Mouse (Mus musculus): Measurements from ENCODE around the gene Sema3b.
A peak's percentile ranks its signal among the peaks of the same experiment; 100 is the strongest.
"Not testable (repeated sequence)": the region's sequence is repeated elsewhere in the genome, so short reads cannot be mapped to it uniquely, and the experiment has no call there.

The Sema3b gene

GRCm38 (mm10) chr9:107570016-107570415, 39.0 kb downstream of the Sema3b start:
- DNase-seq (ENCODE audit: extremely low spot score): no peak

DNA sequence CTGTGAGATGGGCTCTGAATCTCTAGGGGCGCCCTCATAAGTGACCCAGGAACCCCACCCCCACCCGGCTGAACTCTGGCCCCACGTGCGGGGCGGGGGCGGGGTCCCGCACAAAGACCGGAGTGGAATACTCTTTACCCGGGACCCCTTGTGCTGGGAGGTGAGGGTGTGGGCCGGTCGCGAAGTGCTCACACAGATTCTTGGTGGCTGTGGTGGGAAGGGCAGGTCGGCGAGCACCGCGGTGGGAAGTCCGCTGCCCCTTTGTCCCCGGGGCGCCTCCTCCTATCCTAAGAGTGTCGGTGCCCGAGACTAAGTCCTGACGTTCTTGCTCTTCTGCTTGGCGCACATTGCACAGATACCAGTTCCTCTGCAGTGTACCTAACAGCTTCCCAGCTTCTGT, 39.8 kb downstream of the Sema3b start:
- DNase-seq (ENCODE audit: extremely low spot score): no peak

DNA sequence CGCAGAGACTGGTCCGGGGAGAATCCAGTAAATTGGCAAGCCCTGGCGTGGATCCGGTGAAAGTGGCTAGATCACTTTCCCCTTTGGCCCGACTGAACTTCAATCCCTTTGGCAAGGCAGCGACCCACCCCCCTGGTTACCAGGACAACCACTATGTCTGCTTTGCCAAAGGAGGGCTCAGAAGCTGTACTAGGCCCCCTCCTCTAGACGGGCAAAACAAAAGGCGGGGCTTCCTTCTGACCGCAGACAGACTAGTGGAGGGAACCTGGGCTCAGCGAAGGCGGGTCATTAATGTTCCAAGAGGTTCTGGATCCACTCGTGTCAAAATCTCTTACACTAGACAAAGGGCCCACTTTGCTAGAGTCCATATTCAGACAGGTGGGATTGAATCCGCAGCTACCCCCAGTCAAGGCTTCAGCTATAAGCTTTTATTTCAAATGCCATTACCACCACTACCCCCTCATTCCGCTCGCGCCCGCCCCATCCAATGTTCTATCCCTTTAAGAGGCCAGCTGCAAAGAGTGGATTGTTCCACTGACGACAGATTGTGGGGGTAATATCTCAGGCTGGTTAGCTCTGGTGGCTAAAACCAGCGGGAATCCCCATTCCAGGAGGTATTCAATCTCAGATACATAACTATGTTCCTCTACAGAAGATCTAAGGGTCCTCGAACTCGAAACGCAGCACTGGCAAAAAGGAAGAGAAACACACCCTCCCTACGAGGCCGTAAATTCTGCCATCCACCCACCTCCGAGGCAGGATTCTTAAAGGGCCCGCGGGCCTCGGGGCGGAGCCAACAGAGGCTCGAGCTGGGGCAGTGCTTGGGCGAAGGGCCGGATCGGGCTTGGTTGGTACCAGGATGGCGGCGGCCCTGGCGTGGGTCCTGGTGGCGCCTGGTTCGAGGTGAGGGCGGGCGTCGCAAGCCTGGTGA, 40.4 kb downstream of the Sema3b start:
- DNase-seq (ENCODE audit: extremely low spot score): peak; percentile 91

DNA sequence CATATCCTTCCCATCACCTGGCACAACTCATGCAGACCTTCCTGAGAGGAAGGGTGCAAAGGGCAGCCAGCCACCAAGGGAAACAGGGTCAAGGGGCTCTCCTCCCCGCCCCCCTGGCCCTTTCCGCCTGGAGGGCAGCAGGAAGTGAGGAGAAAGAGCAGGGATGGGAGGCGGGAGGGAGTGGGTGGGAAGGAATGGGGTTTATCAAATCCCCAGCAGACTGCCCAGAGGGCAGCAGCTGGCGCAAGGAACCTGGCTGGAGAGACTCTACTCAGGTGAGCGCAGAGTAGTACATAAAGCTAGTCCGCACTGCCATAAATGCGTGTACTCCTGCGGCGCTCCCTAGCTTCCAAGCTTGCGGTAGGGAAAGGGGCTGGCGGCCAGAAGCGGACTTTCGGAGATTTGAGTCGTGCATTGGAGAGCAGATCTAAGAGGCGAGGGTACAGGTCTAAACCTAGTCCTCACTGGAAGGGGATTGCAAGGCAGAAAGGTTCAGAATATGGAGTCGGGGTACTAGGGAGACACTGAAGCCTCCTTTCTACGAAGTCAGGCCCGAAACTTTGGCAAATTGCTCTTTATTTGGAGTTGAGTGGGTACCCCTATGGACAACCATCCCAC, 41.2 kb downstream of the Sema3b start, which contains the start of gene Hyal2:
TSS of gene Hyal2 (plus strand) at position 244 of the 618 bp plus-strand sequence.
- DNase-seq (ENCODE audit: extremely low spot score): peak; percentile 48

- DNase-seq (ENCODE audit: extremely low spot score): no peak
These were observed 42.2 kb downstream of the Sema3b start for GRCm38 (mm10) chr9:107566855-107567254.

GRCm38 (mm10) chr9:107566041-107566709, 42.9 kb downstream of the Sema3b start:
- peak; percentile 77 for DNase-seq (ENCODE audit: extremely low spot score)

GRCm38 (mm10) chr9:107565556-107565955, 43.5 kb downstream of the Sema3b start:
- DNase-seq (ENCODE audit: extremely low spot score): not testable (repeated sequence)

- peak; percentile 90 for DNase-seq (ENCODE audit: extremely low spot score)
These were observed 45.9 kb downstream of the Sema3b start, which contains the start of gene Tusc2 for GRCm38 (mm10) chr9:107563029-107563581. Gene Tusc2 (plus strand): TSS chr9:107563255.

DNA sequence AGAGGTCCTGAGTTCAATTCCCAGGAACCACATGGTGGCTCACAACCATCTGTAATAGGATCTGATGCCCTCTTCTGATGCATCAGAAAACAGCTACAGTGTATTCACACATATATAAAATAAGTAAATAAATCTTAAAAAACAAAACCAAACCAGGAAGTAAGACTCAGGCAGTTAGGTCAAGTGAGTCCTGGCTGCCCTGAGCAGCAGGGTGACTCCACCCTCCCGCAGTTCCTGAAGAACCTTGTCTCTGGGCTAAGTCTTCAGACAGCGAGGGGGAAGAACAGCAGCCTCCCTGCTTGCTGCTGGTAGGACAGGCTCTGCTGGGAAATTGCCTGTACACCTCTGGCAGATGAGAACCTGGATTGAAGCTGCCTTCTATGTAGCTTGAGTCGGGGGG, 52.7 kb downstream of the Sema3b start:
- DNase-seq (ENCODE audit: extremely low spot score): no peak

- no peak for DNase-seq (ENCODE audit: extremely low spot score)
These were observed 53.3 kb downstream of the Sema3b start for GRCm38 (mm10) chr9:107555701-107556100.

GRCm38 (mm10) chr9:107555031-107555457, 54.0 kb downstream of the Sema3b start:
- DNase-seq (ENCODE audit: extremely low spot score): peak; percentile 69

DNA sequence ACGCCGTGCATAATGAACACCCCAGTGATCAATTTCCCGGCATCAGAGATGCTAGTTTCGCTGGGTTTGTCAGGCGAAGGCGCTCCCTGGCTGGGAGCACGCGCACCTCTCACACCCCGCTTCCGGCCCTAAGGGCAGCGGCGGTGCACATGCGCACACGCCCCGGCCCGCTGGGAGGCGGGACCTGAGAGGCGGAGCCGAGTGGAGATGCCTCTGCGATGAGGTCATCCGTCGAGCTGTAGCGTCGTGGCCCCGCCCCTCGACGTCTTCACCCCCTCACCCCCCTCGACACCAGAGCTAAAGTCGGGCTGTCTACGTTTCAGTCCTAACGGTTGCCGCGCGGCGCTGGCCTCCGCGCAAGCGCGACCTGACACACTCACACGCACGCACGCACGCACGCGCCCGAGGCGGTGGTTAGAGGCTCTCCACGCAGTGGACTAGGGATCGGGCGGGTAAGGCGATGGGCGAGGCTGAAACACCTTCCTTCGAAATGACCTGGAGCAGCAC, 54.7 kb downstream of the Sema3b start:
- peak; percentile 97 for DNase-seq (ENCODE audit: extremely low spot score)

DNA sequence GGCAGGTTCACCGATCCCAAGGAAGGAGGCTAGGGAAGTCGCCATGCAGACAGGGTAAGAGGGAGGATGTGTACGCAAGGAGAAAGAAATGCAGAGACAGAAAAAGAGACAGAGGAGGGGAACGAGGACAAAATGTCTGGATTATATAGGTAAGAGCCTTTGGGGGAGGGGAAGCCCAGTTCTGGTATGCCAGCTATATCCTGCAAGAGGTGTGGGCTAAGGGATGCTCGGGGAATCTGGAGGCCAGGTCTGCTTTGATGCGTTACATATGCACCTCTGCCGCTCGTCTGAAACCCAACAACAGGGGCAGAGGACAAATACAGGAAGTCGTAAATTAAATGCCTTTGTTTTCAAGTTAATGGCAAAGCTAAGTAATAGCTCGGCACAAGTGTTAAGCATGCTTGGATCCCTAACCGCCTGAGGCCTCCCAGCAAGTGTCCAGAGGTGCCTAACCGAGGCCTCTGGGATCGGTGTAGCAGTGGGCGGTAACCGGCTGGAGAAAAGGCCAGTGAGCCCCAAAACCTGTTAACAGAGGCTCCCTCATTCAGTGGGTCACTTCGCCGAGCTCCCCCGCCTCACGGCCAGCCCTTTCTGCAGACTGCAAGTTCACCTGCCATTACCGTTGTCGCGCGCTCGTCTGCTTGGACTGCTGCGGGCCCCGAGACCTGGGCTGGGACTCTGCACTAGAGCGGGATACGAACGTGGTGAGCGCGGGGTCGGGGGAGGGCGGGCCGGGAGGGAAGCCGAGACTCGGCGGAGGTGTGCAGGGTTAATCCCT, 55.3 kb downstream of the Sema3b start:
- no peak for DNase-seq (ENCODE audit: extremely low spot score)

GRCm38 (mm10) chr9:107552690-107553393, 56.2 kb downstream of the Sema3b start:
- no peak for DNase-seq (ENCODE audit: extremely low spot score)

DNA sequence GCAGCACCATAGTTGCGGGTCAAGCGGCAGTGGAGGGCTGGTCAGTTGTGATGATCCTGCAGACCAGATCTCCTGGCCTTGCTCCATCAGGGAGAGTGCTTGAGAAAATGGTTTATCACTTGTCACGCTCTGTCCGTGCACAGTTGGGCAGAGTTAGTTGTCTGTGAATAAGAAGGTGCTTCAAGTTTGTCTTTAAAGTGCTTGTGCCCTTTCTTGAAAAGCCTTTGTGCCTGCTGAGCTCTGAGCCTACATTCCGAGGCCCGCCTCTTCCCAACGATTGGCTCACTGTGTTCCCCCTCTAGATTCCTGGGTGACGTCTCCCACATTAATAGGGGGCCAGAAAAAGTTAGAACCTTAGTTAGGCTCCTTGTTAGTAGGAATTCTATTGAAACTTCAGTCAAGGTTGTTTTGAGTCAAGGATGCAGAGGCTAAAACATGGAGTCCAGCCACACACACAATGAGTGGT, 57.1 kb downstream of the Sema3b start:
- DNase-seq (ENCODE audit: extremely low spot score): no peak

DNA sequence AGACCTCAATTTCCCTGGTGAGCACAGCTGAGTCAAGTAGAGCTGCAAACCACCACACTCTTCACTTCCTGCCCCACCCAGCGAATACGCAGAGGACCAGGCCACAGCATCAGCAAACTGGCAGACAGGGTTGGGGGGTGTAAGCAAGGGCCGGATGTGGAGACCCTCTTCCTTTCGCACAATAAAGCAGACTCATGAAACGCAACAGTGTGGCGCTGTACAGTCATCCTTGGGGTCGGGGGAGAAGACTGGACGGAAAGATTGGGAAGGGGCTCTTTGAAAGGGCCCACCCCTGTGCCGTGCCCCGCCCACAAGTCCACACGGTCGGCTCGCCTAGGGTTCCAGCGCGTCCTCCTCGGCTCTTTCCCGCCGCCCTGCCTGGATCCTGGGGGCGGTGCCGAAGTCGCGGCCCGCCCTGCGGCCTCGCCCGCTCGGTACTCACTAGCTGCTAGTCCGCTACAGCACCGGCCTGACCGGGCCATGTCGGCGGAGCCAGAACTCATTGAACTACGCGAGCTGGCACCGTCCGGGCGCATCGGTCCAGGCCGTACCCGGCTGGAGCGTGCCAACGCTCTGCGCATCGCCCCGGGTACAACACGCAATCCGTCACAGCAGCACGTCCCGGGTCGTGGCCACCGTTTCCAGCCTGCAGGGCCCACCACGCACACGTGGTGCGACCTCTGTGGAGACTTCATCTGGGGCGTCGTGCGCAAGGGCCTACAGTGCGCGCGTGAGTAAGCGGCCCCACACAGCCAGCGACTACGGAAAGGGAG, 57.7 kb downstream of the Sema3b start, which contains the start of gene Rassf1:
TSS of gene Rassf1 (plus strand) at position 439 of the 773 bp plus-strand sequence.
- DNase-seq (ENCODE audit: extremely low spot score): peak; percentile 72

GRCm38 (mm10) chr9:107550491-107551116, 58.4 kb downstream of the Sema3b start:
- no peak for DNase-seq (ENCODE audit: extremely low spot score)

- no peak for DNase-seq (ENCODE audit: extremely low spot score)
These were observed 59.5 kb downstream of the Sema3b start for GRCm38 (mm10) chr9:107549297-107550074.

Data from embryo, embryonic 9.5 days (tissue).